ENCODE assay signal across 18 mouse cellular contexts in genomic region chr2:133399059-133399690, GRCm38 (mm10).
DNase-seq lines count a peak whose midpoint lies in the region; ATAC-seq and TF ChIP-seq lines count a peak whose summit lies in the region.
"Had no signal": no experiment of that assay in that cellular context is flagged by ENCODE, and none has a peak within 500 bp of the region (broad histone marks: within the 10 kb centered on the region; RNA-seq: fewer than 3 reads in every experiment).

No protein-coding gene starts in this region.

- TF ChIP-seq CTCF in liver, embryonic 14.5 days (IDR thresholded peaks at IDR 0.05; ENCODE audit: low read depth), result no peak

- H3K27ac ChIP-seq in intestine, embryonic 16.5 days (ENCODE audit: low read length), result 0 out of 2 replicates have a peak overlapping the region, but pooled peaks have one; percentile 9
- no peak overlapping the region for H3K27ac ChIP-seq in liver, embryonic 14.5 days
- H3K27ac ChIP-seq: embryonic facial prominence, embryonic 13.5 days; heart, adult 2 months; hindbrain, postnatal 0 days; lung, embryonic 15.5 days had no signal

- TF ChIP-seq EP300 in liver, embryonic 14.5 days (IDR thresholded peaks at IDR 0.05; ENCODE audit: low read depth), result no peak

- H3K27me3 ChIP-seq in intestine, embryonic 16.5 days (replicated peaks; ENCODE audit: control insufficient read depth, insufficient read depth, low read length), result no peaks in the 10 kb centered on the region
- no peaks in the 10 kb centered on the region for H3K27me3 ChIP-seq in liver, embryonic 14.5 days (ENCODE audit: control insufficient read depth, insufficient read depth, low read length)
- H3K27me3 ChIP-seq: embryonic facial prominence, embryonic 13.5 days; lung, embryonic 15.5 days had no signal

- no peak overlapping the region for H3K9ac ChIP-seq in intestine, embryonic 16.5 days (ENCODE audit: low read depth, low read length)
- H3K9ac ChIP-seq in liver, embryonic 14.5 days (replicated peaks), result no peak overlapping the region; the same call in 1 of the 2 replicates
- H3K9ac ChIP-seq: embryonic facial prominence, embryonic 13.5 days; lung, embryonic 15.5 days had no signal

- no peaks in the 10 kb centered on the region for H3K9me3 ChIP-seq in intestine, embryonic 16.5 days (ENCODE audit: control insufficient read depth, low read length)
- H3K9me3 ChIP-seq in liver, embryonic 14.5 days (ENCODE audit: control insufficient read depth, low read length), result no peaks in the 10 kb centered on the region
- H3K9me3 ChIP-seq: embryonic facial prominence, embryonic 13.5 days; lung, embryonic 15.5 days had no signal

- ATAC-seq in intestine, embryonic 16.5 days, result peak; percentile 74
- ATAC-seq in liver, embryonic 14.5 days (ENCODE audit: insufficient read depth), result peak; percentile 85
- ATAC-seq in megakaryocyte-erythroid progenitor cell, adult 5-6 weeks (replicated peaks; ENCODE audit: low FRiP score, low TSS enrichment, poor library complexity, severe bottlenecking), result no peak
- ATAC-seq: hindbrain, postnatal 0 days had no signal

- H3K4me1 ChIP-seq in intestine, embryonic 16.5 days (ENCODE audit: control insufficient read depth, insufficient read depth, low read length), result peaks cover 2% of the 10 kb centered on the region; the same call in 1 of the 2 replicates
- peaks cover 10 to 20% of the 10 kb centered on the region in 2 experiments; a peak in 3 of 4 replicates for H3K4me1 ChIP-seq in liver, embryonic 14.5 days (replicated peaks; ENCODE audit: control insufficient read depth in 2 of 2, insufficient read depth in 2 of 2, low read length in 1 of 2)
- H3K4me1 ChIP-seq: embryonic facial prominence, embryonic 13.5 days; lung, embryonic 15.5 days had no signal

- WGBS in intestine, embryonic 16.5 days, result 35% methylated on average over 5 of the region's 5 CpGs
- 52% methylated on average over 5 of the region's 5 CpGs for WGBS in liver, embryonic 14.5 days (ENCODE audit: insufficient replicate concordance)

- DNase-seq in c-Kit-positive CD71-positive TER-119-negative erythroid progenitor cells, embryonic 14.5 days (ENCODE audit: low read depth), result peak; percentile 30
- peak; percentile 41 for DNase-seq in embryo, embryonic 10.5 days (ENCODE audit: low spot score)
- DNase-seq in liver, embryonic 14.5 days (ENCODE audit: low read depth in 3 of 3, low spot score in 3 of 3), result peak; percentile 20 to 56 (median 31)
- no peak for DNase-seq in lung, postnatal 36 days
- DNase-seq in layer of hippocampus, adult 9-11 months, result no peak
- DNase-seq: cerebellum, postnatal 14 days; heart, adult 2 months; heart, postnatal 36 days; kidney, postnatal 4 days; layer of hippocampus, postnatal 36 days; midbrain, embryonic 14.5 days; right cerebral cortex, adult 18-20 months; thymus, adult 18-20 months had no signal

- H3K4me2 ChIP-seq in intestine, embryonic 16.5 days (ENCODE audit: low read depth, low read length), result no peak overlapping the region
- peak overlapping the region; percentile 4 for H3K4me2 ChIP-seq in liver, embryonic 14.5 days (ENCODE audit: low read depth)
- H3K4me2 ChIP-seq: embryonic facial prominence, embryonic 13.5 days; lung, embryonic 15.5 days had no signal

- no peak overlapping the region for H3K4me3 ChIP-seq in intestine, embryonic 16.5 days (ENCODE audit: low read length)
- H3K4me3 ChIP-seq in liver, embryonic 14.5 days (ENCODE audit: insufficient read depth in 1 of 2, low read depth in 2 of 2, low read length in 2 of 2), result no peak overlapping the region
- H3K4me3 ChIP-seq: embryonic facial prominence, embryonic 13.5 days; heart, adult 2 months; lung, embryonic 15.5 days had no signal

- no peaks in the 10 kb centered on the region for H3K36me3 ChIP-seq in intestine, embryonic 16.5 days (ENCODE audit: control insufficient read depth, insufficient read depth, low read length)
- no peaks in the 10 kb centered on the region for H3K36me3 ChIP-seq in liver, embryonic 14.5 days (replicated peaks; ENCODE audit: control insufficient read depth, insufficient read depth, low read depth)
- H3K36me3 ChIP-seq: embryonic facial prominence, embryonic 13.5 days; lung, embryonic 15.5 days had no signal

Comparison
In these comparisons a context has a peak if more than half of its experiments do, and no peak if none do; other contexts are left out.
1. DNase-seq: peak in c-Kit-positive CD71-positive TER-119-negative erythroid progenitor cells, embryonic 14.5 days (single experiment), embryo, embryonic 10.5 days (single experiment) and liver, embryonic 14.5 days (3 of 3); none in lung, postnatal 36 days (single experiment) and layer of hippocampus, adult 9-11 months (single experiment).